Mouse (Mus musculus): ENCODE measurements around the gene Mrpl23.

Mrpl23 gene

GRCm38 (mm10) chr7:142532671-142533058 lies at the start of gene Mrpl23:
Gene Mrpl23 (plus strand): TSS chr7:142532686.
- DNase-seq (ENCODE audit: low read depth, low spot score), result no peak

DNA sequence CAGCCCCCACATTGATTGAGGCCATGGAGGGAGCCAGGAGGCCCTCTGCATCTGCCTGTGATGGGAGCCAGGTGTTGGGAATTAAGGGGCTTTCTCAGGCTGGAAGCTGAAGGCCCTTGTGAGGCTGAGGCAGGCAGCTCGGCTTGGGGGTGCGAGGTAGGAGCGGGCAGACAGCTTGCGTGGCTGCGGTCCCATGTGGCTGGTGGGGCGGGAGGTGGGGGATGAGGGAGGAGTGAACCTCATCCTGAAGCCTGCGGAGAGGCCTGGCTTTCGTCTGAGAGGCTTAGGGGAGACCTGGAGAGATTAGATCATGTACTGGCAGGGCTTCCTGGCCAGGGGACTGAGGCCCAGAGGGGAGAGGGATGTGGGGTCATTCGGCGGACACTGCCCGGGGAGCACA lies 49.4 kb upstream of the Mrpl23 start:
- DNase-seq (ENCODE audit: low read depth, low spot score), result no peak

DNA sequence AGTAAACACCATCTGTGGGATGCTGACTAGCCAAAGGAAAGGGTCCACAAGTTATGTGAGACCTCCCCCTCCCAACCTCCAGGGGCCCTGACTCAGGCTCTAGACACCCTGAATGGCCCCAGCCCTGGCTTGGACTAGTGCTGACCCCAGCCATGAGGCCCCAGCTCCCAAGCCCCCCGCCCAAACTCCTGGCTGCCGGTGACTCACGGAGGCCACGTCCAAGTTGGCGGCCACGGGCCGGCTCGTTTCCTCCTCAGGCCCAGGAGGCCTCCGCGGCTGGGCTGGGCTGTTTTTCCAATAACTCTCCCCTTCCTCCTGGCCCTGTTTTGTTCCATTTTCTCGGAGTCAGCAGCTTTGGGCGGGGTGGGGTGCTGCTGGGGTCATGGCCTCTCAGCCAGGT lies 47.7 kb upstream of the Mrpl23 start:
- no peak for DNase-seq (ENCODE audit: low read depth, low spot score)

DNA sequence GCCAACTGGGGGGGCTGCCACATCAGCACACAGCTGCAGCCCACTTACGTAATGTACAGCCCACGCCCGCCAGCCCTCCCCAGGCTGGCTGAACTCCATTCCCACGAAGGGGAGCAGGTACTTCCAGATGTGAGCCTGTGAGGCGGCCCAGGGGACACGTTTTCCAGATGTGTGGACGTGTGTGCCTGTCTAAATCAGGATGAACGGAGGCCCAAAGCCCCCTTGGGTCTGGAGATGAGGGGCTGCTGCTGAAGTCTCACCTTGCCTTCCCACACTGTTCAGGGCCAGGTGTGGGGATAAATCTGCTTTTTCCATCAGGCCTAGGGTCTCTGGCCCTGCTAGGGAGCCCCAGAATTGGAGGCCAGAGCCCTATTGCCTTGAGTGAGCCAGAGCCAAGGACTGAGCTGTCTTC lies 45.7 kb upstream of the Mrpl23 start:
- no peak for DNase-seq (ENCODE audit: low read depth, low spot score)

GRCm38 (mm10) chr7:142487341-142487859 lies 45.1 kb upstream of the Mrpl23 start:
- no peak for DNase-seq (ENCODE audit: low read depth, low spot score)

DNA sequence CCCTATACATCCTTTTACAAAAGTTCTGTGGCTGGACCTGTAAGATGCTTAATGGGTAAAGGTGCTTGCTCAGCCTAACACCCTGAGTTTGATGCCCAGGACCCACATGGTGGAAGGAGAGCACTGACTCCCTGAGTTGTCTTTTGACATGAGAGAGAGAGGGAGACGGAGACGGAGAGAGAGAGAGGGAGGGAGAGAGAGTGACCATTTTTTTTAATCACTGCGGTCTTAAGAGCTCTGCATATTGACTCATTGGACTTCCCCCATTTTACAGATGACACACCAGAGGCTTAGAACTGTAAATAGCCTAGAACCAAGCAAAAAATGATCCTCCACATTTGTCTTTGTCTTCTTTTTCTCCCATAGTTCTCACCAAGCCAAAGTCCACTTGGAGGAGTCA lies 44.4 kb upstream of the Mrpl23 start:
- DNase-seq (ENCODE audit: low read depth, low spot score), result no peak

DNA sequence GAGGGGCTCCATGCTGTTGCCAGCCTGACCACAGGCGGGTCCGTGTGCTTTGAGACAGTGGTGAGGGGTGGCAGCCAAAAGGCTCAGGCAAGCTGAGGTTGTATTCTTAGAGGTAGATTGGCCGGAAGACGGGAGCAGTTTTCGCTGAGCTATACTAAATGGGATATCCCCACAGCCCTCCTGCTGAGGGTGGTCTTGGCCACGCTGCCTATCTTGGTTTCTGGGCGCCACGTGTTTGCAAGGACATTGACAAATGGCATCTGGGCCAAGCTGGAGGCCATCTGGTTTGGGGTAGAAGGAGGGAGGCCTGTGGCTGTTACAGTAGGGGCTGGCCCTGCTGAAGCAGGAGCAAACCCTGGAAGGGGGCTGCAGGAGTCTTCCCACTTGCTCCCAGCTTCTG lies 39.0 kb upstream of the Mrpl23 start:
- no peak for DNase-seq (ENCODE audit: low read depth, low spot score)

- no peak for DNase-seq (ENCODE audit: low read depth, low spot score)
Observed at GRCm38 (mm10) chr7:142496158-142496557, 36.3 kb upstream of the Mrpl23 start.

DNA sequence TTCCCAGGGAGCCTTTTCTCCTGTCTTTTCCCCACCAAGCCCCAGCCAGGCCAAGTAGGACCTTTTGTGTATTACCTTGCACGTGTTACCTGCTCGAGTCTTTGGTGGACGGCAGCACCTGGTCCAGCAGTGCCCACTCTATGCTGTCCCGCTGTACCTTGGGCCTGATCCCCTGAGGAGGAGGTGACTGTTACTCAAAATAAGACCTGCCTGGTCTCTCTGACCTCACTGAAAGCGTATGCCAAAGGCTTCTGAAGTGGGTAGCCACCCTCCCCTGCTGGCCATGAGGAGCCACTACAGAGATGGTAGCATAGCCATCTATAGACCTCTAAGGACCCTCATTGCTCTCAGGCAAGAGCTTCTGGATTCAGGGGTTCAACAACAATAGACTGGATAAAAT lies 35.7 kb upstream of the Mrpl23 start:
- DNase-seq (ENCODE audit: low read depth, low spot score), result no peak

- no peak for DNase-seq (ENCODE audit: low read depth, low spot score)
Observed at GRCm38 (mm10) chr7:142497775-142498174, 34.7 kb upstream of the Mrpl23 start.

- no peak for DNase-seq (ENCODE audit: low read depth, low spot score)
Observed at GRCm38 (mm10) chr7:142498575-142498974, 33.9 kb upstream of the Mrpl23 start, which contains the start of gene Tnnt3. Gene Tnnt3 (plus strand): TSS chr7:142498836.

- DNase-seq (ENCODE audit: low read depth, low spot score), result no peak
Observed at GRCm38 (mm10) chr7:142499010-142499721, 33.3 kb upstream of the Mrpl23 start.

DNA sequence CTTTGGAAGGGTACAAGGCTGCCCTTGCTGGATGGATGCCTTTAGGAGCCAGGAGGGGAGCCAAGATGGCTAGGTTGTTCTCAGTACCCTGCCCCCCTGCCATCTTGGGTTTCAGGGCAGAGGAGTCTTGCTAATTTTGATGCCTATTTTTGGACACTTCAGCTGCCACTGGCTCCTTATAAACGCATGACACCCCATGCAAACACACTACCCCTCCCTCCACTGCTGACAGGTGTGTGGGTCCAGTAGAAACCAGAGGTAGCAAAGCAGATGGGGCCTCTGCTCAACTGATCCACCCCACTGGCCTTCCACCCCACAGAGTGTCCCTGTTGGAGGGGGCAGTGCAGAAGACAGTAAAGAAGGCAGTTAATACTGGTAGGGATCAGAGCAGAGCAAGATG lies 32.5 kb upstream of the Mrpl23 start:
- DNase-seq (ENCODE audit: low read depth, low spot score), result no peak

- no peak for DNase-seq (ENCODE audit: low read depth, low spot score)
Observed at GRCm38 (mm10) chr7:142503206-142503605, 29.3 kb upstream of the Mrpl23 start.

- no peak for DNase-seq (ENCODE audit: low read depth, low spot score)
Observed at GRCm38 (mm10) chr7:142505942-142506341, 26.5 kb upstream of the Mrpl23 start.

DNA sequence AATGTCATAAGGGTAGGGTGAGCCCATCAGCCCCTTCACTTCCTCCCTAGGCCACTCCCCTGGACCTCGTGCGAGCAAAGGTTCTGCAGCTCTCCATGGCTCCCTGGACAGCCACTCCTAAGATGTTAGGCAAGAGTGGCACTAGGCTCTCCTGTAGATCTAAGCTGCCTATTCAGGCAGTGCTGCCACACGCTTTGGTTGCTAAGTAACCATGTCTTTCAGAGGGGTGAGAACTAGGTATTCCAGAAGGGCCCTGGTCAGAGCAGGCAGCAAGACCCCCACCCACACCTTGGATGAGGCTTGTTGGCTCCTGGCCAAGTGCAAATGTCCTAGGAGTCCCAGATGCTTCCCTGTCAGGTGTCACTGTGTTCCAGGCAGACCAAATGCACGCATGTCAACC lies 26.0 kb upstream of the Mrpl23 start:
- DNase-seq (ENCODE audit: low read depth, low spot score), result no peak

- DNase-seq (ENCODE audit: low read depth, low spot score), result no peak
Observed at GRCm38 (mm10) chr7:142507453-142507852, 25.0 kb upstream of the Mrpl23 start.

GRCm38 (mm10) chr7:142509518-142509917 lies 23.0 kb upstream of the Mrpl23 start:
- DNase-seq (ENCODE audit: low read depth, low spot score), result no peak

- DNase-seq (ENCODE audit: low read depth, low spot score), result no peak
Observed at GRCm38 (mm10) chr7:142510021-142510777, 22.3 kb upstream of the Mrpl23 start.

DNA sequence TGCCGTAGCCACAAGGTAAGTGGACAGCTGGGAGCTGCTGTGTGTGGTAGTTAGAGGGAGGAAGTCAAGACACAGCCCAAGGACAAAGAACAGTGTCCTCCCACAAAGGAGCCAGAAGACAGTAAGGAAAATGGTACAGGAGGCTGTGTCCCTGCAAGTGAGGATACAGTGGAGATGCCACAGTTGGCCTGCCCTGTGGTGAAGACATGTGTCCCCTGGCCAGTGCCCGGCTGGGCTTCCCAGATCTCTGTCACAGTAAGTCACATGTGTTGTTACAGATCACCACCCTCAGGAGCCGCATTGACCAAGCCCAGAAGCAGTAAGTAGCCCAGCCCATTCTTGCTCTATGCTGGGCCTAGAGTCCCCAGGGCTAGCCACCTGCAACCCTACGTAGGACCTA lies 18.4 kb upstream of the Mrpl23 start:
- DNase-seq (ENCODE audit: low read depth, low spot score), result no peak

DNA sequence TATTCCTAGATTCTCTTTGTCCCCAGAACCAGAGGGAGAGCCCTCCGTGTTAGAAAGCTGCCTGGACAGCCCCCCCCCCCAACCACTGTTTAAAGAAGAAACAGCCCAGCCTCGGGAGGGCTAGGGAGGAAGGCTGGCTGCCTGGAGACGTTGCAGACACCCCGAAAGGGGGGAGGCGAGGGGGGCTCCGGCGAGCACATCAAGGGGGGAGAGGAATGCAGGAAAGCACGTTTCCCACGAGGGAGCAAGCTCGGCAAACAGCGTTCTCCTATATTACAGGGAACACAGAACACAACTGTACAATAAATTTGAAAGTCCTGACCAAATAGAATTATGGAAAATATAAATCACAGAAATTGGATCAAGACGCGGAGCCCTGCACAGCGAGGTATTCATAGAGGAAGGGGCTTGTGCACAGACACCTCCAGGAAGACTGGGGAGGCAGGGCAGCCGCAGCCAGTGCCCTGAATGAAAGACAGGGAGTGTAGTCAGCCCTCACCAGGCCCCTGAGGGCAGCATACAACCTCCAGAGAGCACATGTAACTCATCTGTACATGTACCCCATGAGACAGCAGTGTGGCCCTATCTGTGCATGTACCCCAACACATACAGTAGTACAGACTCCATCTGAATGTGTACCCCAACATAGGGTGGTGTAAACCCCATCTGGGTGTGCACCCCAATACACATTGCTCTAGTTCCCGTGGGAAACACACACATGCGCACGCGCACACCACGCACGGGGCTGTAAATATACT lies 16.1 kb upstream of the Mrpl23 start:
- DNase-seq (ENCODE audit: low read depth, low spot score), result no peak

DNA sequence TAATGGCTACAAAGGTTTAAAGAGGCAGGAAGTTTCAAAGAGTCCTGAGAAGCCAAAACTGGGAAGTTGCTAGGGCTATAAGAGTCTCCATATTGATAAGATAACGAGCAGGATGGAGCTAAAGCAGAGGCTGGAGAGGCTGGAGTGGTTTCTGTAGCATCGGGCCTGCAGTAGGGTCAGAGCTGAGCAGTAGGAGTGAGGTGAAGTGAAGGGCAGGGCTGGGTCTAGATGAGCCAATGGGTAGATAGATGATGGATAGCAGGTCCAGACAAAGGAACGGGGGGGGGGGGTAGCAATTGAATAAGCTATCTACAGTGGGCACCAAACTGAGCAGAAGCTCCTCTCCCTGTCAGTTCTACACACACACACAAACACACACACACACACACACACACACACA lies 15.0 kb upstream of the Mrpl23 start:
- no peak for DNase-seq (ENCODE audit: low read depth, low spot score)

Data from embryo, embryonic 11.5 days (tissue).